Mouse (Mus musculus) embryonic facial prominence, embryonic 10.5 days (tissue): Measurements from ENCODE around the gene St6galnac3. TPM values are rescaled to one million over a fixed set of nuclear protein-coding genes. Genes with fewer than 3 reads are reported as not detected.
A peak's percentile ranks its signal among the peaks of the same experiment; 100 is the strongest.

ENCODE experiments used
- DNase-seq: peaks from one replicate; pipeline ENCODE4 v3.0.0-alpha.2; 2017; ENCODE audit warnings: low spot score
- H3K27ac ChIP-seq: fragments of 300-500 bp; sonication (generic); replicated peaks from 2 replicates; pipeline ENCODE4 v1.5.1; 2016; ENCODE audit warnings: mild to moderate bottlenecking
- H3K27me3 ChIP-seq: fragments of 300-500 bp; sonication (generic); replicated peaks from 2 replicates; pipeline ENCODE4 v1.6.1; 2016; ENCODE audit warnings: low read depth, mild to moderate bottlenecking; ENCODE audit not compliant: poor library complexity, severe bottlenecking
- H3K36me3 ChIP-seq: fragments of 300-500 bp; sonication (generic); replicated peaks from 2 replicates; pipeline ENCODE4 v1.6.1; 2016; ENCODE audit warnings: mild to moderate bottlenecking, moderate library complexity
- H3K4me1 ChIP-seq: fragments of 300-500 bp; sonication (generic); 2 replicates; pipeline ENCODE4 v1.6.1; 2016
- H3K4me3 ChIP-seq: fragments of 300-500 bp; sonication (generic); 2 replicates; pipeline ENCODE4 v1.5.1; 2016; ENCODE audit warnings: mild to moderate bottlenecking, moderate library complexity
- H3K9me3 ChIP-seq: fragments of 300-500 bp; sonication (generic); 2 replicates; pipeline ENCODE4 v1.6.1; 2016; ENCODE audit warnings: mild to moderate bottlenecking
- WGBS: fragments of 180-500 bp; shearing (Covaris S2); methylation state at CpG from one replicate; pipeline ENCODE4 v1.1.7; 2016; 5-methylcytosine and 5-hydroxymethylcytosine counted together
- polyA plus RNA-seq: library from polyadenylated mRNA; unstranded; fragments of >200 nt; fragmentation: Nextera tagmentation; extraction: Ambion mirVana; gene quantifications from 2 replicates; pipeline ENCODE4 v1.2.1, GENCODE M21; 2016

St6galnac3 gene
- polyA plus RNA-seq, 1 experiment from 2014 or later, result 54.1 TPM

DNA sequence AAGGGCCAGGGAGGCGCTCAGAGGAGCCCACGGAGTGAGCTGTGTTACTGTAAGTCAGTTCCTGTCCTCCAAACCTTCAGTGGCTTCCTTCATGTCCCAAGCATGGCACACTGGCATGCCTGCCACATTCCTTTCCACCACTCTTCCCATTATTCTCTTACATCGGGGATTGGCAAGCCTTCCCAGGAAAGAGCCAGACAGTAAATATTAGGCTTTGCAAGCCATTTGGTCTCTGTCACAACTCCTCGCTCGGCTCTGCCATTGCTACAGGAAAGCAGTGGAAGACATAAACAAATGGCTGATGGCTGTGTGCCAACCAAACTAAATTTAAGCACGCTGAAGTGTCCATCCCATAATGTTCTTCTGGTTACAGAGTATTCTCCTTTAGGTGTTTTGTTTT lies 7.1 kb upstream of the St6galnac3 start:
- DNase-seq, result no peak
- 88% methylated on average over 6 of the region's 6 CpGs for WGBS
- Histone ChIP-seq H3K27ac (no peak overlapping the region), H3K36me3 (no peaks in the 10 kb centered on the region), H3K9me3 (no peaks in the 10 kb centered on the region), H3K27me3 (no peaks in the 10 kb centered on the region), H3K4me1 (peaks cover 19% of the 10 kb centered on the region; the same call in 1 of the 2 replicates), H3K4me3 (no peak overlapping the region)

DNA sequence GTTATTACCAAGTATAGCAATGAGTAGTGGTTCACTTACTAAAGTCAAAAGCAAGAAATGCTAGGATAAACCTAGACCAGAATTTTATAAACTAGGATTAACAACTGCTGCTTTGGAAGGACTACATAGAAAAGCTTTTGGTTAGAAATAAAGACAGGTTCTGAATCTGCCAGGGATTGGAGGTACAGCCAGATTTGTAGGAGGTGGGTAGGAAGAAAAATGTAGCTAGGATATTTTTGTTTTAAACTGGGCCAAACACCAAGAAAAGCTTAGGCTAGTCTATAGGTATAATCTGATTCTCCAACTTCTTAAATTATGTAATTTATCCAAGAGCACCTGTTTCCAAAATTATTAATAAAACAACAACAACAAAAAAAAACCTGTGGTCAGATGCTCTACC lies 3.6 kb upstream of the St6galnac3 start:
- H3K36me3 ChIP-seq, result no peaks in the 10 kb centered on the region
- H3K27me3 ChIP-seq, result peaks cover 11% of the 10 kb centered on the region
- no peak overlapping the region for H3K4me3 ChIP-seq
- H3K27ac ChIP-seq, result no peak overlapping the region
- no peaks in the 10 kb centered on the region for H3K9me3 ChIP-seq
- no peak for DNase-seq
- peaks cover 26% of the 10 kb centered on the region for H3K4me1 ChIP-seq

DNA sequence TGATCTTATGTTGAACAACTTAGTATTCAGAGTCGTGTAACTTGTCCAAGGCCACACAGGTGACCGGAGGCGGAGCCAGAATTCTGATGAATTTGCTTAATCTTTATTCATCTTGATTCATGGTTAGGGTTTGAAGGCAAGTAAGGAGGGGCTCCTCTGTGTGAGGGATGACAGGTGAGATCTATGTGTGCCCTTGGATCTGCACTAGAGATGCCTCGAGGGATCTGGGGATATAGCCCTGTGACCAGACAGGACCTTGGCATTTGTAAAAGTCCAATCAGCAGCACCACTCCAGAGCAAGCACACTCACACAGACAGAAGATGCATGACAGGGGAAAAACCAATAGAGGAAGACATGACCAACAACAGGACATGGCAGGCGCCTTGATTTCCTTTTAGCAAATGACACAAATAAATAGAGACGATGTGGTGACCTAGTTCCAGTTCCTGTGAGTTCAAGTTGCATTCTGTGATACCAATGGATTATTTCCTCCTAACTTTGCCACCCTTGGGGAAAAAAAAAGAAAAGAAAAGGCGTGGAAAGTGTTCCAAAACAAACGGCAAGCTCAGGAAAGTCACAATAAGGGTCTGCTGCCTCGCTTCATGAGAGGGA lies 1.4 kb downstream of the St6galnac3 start:
- Histone ChIP-seq H3K27me3 (peaks cover 11% of the 10 kb centered on the region), H3K4me1 (peaks cover 64% of the 10 kb centered on the region), H3K4me3 (peak overlapping the region; percentile 75), H3K27ac (peak overlapping the region; percentile 92), H3K9me3 (no peaks in the 10 kb centered on the region), H3K36me3 (0 out of 2 replicates have a peak, but pooled peaks cover 3% of the 10 kb centered on the region)
- DNase-seq, result no peak
- WGBS, result 77% methylated on average over 9 of the region's 9 CpGs

DNA sequence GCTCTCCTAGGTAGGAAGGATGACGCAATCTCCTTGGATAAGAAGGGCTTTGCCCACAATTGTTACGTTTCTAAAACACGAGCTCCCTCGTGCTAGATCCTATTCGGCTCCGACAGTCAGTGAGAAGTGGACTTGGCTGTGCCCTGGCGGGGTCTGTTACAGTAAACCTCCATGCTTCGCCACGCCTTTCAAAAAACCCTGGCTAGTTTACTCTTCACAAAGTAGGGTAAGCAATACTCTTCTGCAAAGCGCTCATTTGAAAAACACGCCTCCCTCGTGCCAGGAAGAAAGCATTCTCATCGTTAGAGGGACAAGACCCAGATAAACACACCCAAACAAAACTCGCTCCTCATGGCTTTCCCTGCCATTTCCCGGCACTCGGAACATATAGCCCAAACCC lies 3.4 kb downstream of the St6galnac3 start:
- no peak for DNase-seq
- Histone ChIP-seq H3K36me3 (0 out of 2 replicates have a peak, but pooled peaks cover 3% of the 10 kb centered on the region), H3K4me1 (peaks cover 83% of the 10 kb centered on the region), H3K27me3 (peaks cover 8% of the 10 kb centered on the region), H3K4me3 (no peak overlapping the region), H3K9me3 (no peaks in the 10 kb centered on the region), H3K27ac (peak overlapping the region; percentile 60)
- 86% methylated on average over 16 of the region's 16 CpGs for WGBS

DNA sequence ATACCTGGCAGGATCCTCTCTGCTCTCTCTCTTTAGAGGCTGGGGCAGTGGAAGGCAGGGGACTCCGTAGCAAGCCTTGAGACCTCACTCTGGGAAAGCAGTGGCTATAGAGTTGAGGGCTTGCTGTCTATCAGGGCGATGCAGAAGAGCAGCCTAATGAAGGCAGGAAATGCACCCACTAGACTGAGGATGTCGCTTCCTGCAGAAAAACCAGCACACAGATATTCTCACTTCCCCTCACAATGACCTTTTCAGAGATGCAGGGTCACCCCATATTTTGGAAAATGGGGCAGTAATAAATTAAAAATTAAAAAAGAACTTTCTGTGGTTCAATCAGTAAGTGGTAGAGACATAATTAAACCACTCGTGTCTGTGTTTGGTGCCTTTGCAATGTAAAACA lies 4.1 kb downstream of the St6galnac3 start:
- Histone ChIP-seq H3K4me1 (peaks cover 89% of the 10 kb centered on the region), H3K4me3 (no peak overlapping the region), H3K27me3 (0 out of 2 replicates have a peak, but pooled peaks cover 2% of the 10 kb centered on the region), H3K9me3 (no peaks in the 10 kb centered on the region), H3K27ac (peak overlapping the region; percentile 60), H3K36me3 (0 out of 2 replicates have a peak, but pooled peaks cover 3% of the 10 kb centered on the region)
- WGBS, result 65% methylated on average over 4 of the region's 4 CpGs
- no peak for DNase-seq

DNA sequence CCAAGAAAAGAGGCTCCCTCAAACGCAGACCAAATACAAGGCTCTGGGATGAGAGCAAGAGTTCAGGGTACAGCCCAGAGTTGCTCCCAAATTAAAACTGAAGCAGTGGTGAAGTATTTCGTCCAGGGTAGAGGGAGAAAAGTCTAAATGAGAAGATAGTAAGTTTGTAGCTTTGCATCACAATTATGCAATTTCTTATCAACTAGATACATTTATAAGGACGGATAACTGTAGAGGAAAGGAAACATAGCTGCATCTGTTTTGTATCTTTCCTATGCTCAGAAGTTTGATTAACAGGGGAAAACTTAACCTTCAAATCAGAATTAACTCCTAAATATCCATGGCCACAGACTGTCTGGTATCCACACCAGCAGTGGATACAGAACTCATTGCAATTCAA lies 4.7 kb downstream of the St6galnac3 start:
- Histone ChIP-seq H3K4me1 (peaks cover 92% of the 10 kb centered on the region), H3K36me3 (0 out of 2 replicates have a peak, but pooled peaks cover 3% of the 10 kb centered on the region)

DNA sequence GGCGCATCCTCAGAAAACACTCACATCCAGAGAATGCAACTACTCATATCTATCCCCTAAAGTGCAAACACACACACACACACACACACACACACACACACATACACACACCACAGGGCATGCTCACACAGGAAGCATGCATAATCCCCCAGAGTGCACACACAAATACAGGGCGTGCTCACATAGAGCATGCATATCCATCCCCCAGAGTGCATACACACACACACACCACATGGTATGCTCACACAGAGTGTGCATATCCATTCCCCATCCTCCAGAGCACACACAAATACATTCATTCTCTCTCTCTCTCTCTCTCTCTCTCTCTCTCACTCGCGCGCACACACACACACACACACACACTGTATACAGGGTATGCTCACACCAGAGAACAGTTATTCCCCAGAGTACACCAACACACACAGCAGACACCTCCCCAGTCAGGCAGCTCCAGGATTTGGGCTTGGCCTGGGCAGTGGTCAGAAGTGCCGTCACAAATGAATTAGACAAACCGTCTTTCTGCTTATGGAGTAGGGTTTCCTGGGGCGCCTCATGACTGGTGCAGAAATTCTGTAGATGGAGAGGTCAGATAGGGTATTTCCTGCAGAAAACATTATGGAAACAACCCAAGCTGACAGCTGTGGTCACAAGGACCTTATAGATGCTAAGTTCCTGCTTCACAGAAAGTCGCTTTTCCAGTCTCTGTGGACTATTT lies 5.6 kb downstream of the St6galnac3 start:
- peak overlapping the region; percentile 79 for H3K27ac ChIP-seq
- DNase-seq, result peak; percentile 50

More for the DNA sequence above, 4.7 kb downstream of the St6galnac3 start:
- DNase-seq, result no peak
- H3K4me3 ChIP-seq, result peak overlapping the region; percentile 25
- WGBS, result 48% methylated on average over 3 of the region's 3 CpGs
- peak overlapping the region; percentile 79 for H3K27ac ChIP-seq
- H3K9me3 ChIP-seq, result no peaks in the 10 kb centered on the region
- H3K27me3 ChIP-seq, result no peaks in the 10 kb centered on the region

DNA sequence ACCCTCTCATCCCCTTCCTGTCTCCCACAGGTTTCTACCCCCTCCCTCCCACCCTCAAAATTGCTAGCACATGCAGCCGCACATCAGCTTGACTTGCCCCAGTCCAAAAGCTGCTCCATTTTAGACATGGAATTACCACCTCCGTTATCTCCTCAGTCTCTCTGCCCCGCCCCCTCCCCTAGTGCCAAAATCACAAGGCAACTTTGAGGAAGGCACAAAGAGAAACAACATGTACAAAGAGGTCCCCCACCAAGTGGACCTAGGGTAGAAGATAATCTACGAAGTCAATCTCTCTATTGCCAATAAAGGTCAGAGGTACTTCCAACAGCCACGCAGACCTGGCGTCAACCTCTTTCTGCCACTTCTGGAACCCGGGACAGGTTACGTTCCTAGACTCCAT lies 6.2 kb downstream of the St6galnac3 start:
- Histone ChIP-seq H3K4me3 (0 out of 2 replicates have a peak overlapping the region, but pooled peaks have one; percentile 25), H3K4me1 (peaks cover 89% of the 10 kb centered on the region), H3K36me3 (peaks cover 13% of the 10 kb centered on the region), H3K27me3 (no peaks in the 10 kb centered on the region), H3K9me3 (peaks cover 6% of the 10 kb centered on the region), H3K27ac (peak overlapping the region; percentile 79)
- 46% methylated on average over 8 of the region's 8 CpGs for WGBS
- DNase-seq, result no peak

More for the DNA sequence above, 5.6 kb downstream of the St6galnac3 start:
- H3K27me3 ChIP-seq, result no peaks in the 10 kb centered on the region
- peak overlapping the region; percentile 25 for H3K4me3 ChIP-seq
- H3K9me3 ChIP-seq, result no peaks in the 10 kb centered on the region
- peaks cover 92% of the 10 kb centered on the region for H3K4me1 ChIP-seq
- WGBS, result 56% methylated on average over 9 of the region's 9 CpGs
- H3K36me3 ChIP-seq, result peaks cover 6% of the 10 kb centered on the region; the same call in 1 of the 2 replicates

DNA sequence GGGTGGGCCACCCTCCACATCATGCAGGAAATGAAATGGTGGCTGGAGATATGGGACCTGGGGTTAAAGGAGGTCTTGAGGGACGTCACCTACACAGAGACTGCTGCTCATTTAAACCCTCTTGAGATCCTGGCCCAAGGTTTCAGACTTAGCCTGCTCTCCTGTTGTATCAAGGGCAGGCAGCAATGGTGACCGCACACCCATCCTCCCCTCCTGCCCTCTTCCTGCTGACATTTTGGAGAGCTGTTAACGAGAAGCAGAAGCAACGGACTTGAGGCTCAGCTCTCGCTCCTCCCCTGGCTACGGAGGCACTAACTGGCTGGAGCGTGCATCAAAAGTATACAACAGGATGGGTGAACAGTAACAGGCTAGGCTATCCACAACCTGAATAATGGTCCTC lies 7.2 kb downstream of the St6galnac3 start:
- 43% methylated on average over 7 of the region's 7 CpGs for WGBS
- H3K27ac ChIP-seq, result peak overlapping the region; percentile 81
- H3K4me3 ChIP-seq, result peak overlapping the region; percentile 25; the same call in 1 of the 2 replicates
- peaks cover 8% of the 10 kb centered on the region for H3K9me3 ChIP-seq
- DNase-seq, result peak; percentile 37
- no peaks in the 10 kb centered on the region for H3K27me3 ChIP-seq
- peaks cover 79% of the 10 kb centered on the region for H3K4me1 ChIP-seq
- peaks cover 15% of the 10 kb centered on the region for H3K36me3 ChIP-seq

DNA sequence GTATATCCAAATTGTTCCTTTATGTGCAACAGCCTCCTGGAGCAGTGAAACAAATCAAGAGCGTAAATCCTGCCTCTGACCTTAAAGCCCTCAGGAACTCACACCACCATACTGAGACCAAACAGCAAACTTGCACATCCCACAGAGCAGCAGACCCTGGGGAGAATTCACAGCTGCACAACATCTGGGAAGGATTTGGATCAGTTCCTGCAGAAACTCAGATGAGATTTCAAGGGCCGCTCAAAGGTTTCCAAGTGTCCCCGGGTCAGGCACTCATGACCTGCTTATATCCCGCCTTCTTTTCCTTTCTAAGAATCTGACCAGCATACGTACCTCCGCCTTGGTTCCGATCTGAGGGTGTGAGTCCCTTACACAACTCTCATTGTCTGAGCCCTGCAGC lies 9.3 kb downstream of the St6galnac3 start:
- peak overlapping the region; percentile 81 for H3K27ac ChIP-seq
- peak overlapping the region; percentile 30 for H3K4me3 ChIP-seq
- DNase-seq, result peak; percentile 77
- WGBS, result 22% methylated on average over 7 of the region's 7 CpGs
- H3K9me3 ChIP-seq, result peaks cover 8% of the 10 kb centered on the region
- peaks cover 65% of the 10 kb centered on the region for H3K4me1 ChIP-seq
- no peaks in the 10 kb centered on the region for H3K27me3 ChIP-seq
- peaks cover 12% of the 10 kb centered on the region for H3K36me3 ChIP-seq

DNA sequence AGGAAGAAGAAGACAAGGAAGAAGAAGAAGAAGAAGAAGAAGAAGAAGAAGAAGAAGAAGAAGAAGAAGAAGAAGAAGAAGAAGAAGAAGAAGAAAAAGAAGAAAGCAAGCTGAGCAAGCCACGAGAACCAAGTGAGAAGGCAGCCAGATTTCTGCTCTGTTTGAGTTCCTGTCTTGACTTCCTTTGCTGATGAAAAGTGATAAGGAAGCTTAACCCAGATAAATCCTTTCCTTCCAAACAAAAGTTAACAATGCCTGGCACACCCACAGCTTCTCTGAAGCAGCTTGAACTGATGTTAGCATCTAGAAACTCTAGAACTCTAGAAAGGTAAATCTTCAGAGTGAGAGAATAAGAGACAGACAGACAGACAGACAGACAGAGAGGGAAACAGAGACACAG lies 14.4 kb downstream of the St6galnac3 start:
- WGBS, result 61% methylated on average over 1 of the region's 1 CpGs
- H3K4me3 ChIP-seq, result no peak overlapping the region
- H3K27me3 ChIP-seq, result no peaks in the 10 kb centered on the region
- H3K36me3 ChIP-seq, result peaks cover 12% of the 10 kb centered on the region
- peaks cover 52% of the 10 kb centered on the region for H3K4me1 ChIP-seq
- peaks cover 8% of the 10 kb centered on the region for H3K9me3 ChIP-seq
- no peak overlapping the region for H3K27ac ChIP-seq
- DNase-seq, result no peak

DNA sequence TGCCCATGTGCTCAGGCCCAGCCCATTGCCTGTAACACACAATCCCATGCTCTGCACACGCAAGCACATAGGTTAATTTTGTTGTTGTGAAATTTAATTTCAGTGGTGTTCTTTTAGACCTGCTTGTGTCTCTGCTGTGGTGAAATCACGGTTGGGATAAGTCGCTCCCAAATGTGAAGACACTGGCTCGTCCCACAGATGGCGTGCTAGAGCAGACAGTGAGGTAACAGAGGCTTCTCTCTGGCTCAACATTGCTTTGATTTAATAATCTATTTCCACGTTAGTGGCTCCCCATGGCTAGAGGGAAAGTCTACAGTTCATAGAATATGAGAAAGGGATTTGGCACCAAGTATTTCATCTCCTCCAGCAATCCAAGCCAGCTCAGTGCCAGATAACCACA lies 17.3 kb downstream of the St6galnac3 start:
- no peak overlapping the region for H3K4me3 ChIP-seq
- H3K4me1 ChIP-seq, result peaks cover 54% of the 10 kb centered on the region
- no peak overlapping the region for H3K27ac ChIP-seq
- peaks cover 8% of the 10 kb centered on the region; the same call in 1 of the 2 replicates for H3K36me3 ChIP-seq
- 75% methylated on average over 6 of the region's 6 CpGs for whole genome bisulfite sequencing
- no peak for DNase-seq
- H3K9me3 ChIP-seq, result no peaks in the 10 kb centered on the region
- no peaks in the 10 kb centered on the region for H3K27me3 ChIP-seq

DNA sequence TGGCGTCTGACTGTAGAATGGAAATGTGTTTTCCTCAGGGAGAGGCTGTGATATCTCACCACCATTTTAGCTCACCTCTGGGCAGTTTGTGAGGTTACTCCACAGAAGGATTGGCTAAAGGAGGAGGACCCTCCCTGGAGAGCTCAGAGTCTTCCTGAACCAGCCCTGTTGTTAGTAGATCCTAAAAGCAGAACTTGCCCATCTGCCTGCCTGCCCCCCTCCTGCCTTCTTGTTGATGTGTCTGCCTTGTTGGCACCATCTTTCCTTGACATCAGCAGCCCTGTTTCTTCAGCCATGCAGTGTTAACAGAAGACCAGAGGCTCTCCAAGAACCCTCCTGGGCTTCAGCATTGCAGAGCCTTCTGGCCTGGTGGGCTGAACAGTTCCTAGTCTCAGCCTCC lies 18.1 kb downstream of the St6galnac3 start:
- Histone ChIP-seq H3K4me3 (no peak overlapping the region), H3K9me3 (no peaks in the 10 kb centered on the region), H3K4me1 (peaks cover 62% of the 10 kb centered on the region), H3K27me3 (no peaks in the 10 kb centered on the region), H3K36me3 (peaks cover 8% of the 10 kb centered on the region; the same call in 1 of the 2 replicates), H3K27ac (peak overlapping the region; percentile 7; the same call in 1 of the 2 replicates)
- 60% methylated on average over 1 of the region's 1 CpGs for WGBS
- no peak for DNase-seq
